Mouse (Mus musculus) large intestine, adult 2 months (tissue): ENCODE measurements around the gene R3hcc1l. TPM values are rescaled to one million over a fixed set of nuclear protein-coding genes. Genes with fewer than 3 reads are reported as not detected.

Experiments
- DNase-seq: peaks from one replicate; pipeline ENCODE4 v3.0.0-alpha.2; 2012; ENCODE audit warnings: low read depth, low spot score
- WGBS: fragments of 180-500 bp; shearing (Covaris S2); methylation state at CpG from one replicate; pipeline ENCODE4 v1.1.7; 2018; 5-methylcytosine and 5-hydroxymethylcytosine counted together
- polyA plus RNA-seq: library from polyadenylated mRNA; depleted of rRNA; stranded (reverse); fragments of >200 nt; gene quantifications from 2 replicates; pipeline ENCODE4 v1.2.3, GENCODE M21; 2012; rRNA removed

The R3hcc1l gene
- polyA plus RNA-seq, 1 experiment: 3.8 TPM

GRCm38 (mm10) chr19:42639544-42639943, 121.0 kb downstream of the R3hcc1l start:
- WGBS: 43% methylated on average over 8 of the region's 8 CpGs

GRCm38 (mm10) chr19:42640211-42640610, 121.7 kb downstream of the R3hcc1l start:
- DNase-seq: no peak
- WGBS: 77% methylated on average over 9 of the region's 9 CpGs

More at GRCm38 (mm10) chr19:42639544-42639943, 121.0 kb downstream of the R3hcc1l start:
- DNase-seq: no peak

Other genes with a start within 250 kb of the R3hcc1l start
- gene Crtac1, start 87.0 kb upstream of the R3hcc1l start, polyA plus RNA-seq: 0.56 and 0.59 TPM in 2 replicates
- 1.2 and 2.2 TPM in 2 replicates for gene Loxl4, start 94.1 kb downstream of the R3hcc1l start, polyA plus RNA-seq
- 15.2 and 26.6 TPM in 2 replicates for gene Pyroxd2, start 234.0 kb downstream of the R3hcc1l start, polyA plus RNA-seq